Mouse (Mus musculus) kidney, adult 2 months (tissue): ENCODE data around the gene Neb.

ENCODE experiments used
- CTCF ChIP-seq: fragments of 200-500 bp; conservative IDR thresholded peaks from 2 replicates; pipeline ENCODE4 v1.5.1; 2011; ENCODE audit warnings: low read depth, mild to moderate bottlenecking, control low read depth, low read length, moderate library complexity, mixed read lengths; ENCODE audit not compliant: insufficient read depth, insufficient read length
- POLR2A ChIP-seq: fragments of 200-500 bp; IDR thresholded peaks from one replicate; pipeline ENCODE4 v1.6.1; 2011; ENCODE audit warnings: low read depth, low read length, control low read depth

DNA sequence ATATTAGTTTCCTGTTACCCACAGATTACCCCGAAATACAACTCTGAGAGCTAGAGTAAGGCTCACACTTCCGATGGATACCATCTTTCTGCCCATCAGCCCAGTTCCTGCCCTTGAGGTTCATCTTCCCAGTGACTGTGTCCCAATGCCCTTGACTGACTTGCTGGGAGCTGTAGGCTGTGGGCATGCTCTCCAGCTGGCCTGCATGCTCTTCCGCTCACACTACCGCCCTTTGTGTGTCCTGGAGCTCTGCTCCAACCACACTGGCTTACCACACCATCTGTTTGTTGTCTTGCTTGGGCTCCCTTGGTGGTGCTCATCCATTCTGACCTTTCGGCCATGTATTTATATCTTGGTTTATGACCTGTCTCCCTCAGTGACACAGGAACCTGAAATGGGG is 10.6 kb downstream of the Neb start:
- no peak for TF ChIP-seq CTCF
- TF ChIP-seq POLR2A, result no peak
